In genomic region chr19:10055261-10055660, GRCm38 (mm10) we compare ENCODE assay signal across 9 mouse cellular contexts.
"Had no signal": no experiment of that assay in that cellular context is flagged by ENCODE, and none has a peak within 500 bp of the region (broad histone marks: within the 10 kb centered on the region; RNA-seq: fewer than 3 reads in every experiment).

No protein-coding gene starts in this region.

- ATAC-seq: midbrain, embryonic 13.5 days had no signal

- DNase-seq: lung, postnatal 14 days; right cerebral cortex, adult 18-20 months; right cerebral cortex, postnatal 25 days; thymus, postnatal 36 days had no signal

- H3K9ac ChIP-seq: limb, embryonic 12.5 days; liver, embryonic 15.5 days; midbrain, embryonic 13.5 days; neural tube, embryonic 15.5 days had no signal

- H3K4me1 ChIP-seq: midbrain, embryonic 13.5 days; neural tube, embryonic 15.5 days had no signal

- H3K4me3 ChIP-seq: limb, embryonic 12.5 days; liver, embryonic 15.5 days; midbrain, embryonic 13.5 days; neural tube, embryonic 15.5 days had no signal

- H3K4me2 ChIP-seq: limb, embryonic 12.5 days; liver, embryonic 11.5 days; liver, embryonic 15.5 days; midbrain, embryonic 13.5 days; neural tube, embryonic 15.5 days had no signal

- H3K9me3 ChIP-seq: limb, embryonic 12.5 days; liver, embryonic 15.5 days; midbrain, embryonic 13.5 days; neural tube, embryonic 15.5 days had no signal

- H3K27ac ChIP-seq: limb, embryonic 12.5 days; liver, embryonic 15.5 days; midbrain, embryonic 13.5 days; neural tube, embryonic 15.5 days had no signal

- H3K27me3 ChIP-seq: limb, embryonic 12.5 days; liver, embryonic 15.5 days; midbrain, embryonic 13.5 days; neural tube, embryonic 15.5 days had no signal
